Mouse (Mus musculus): ENCODE results near the gene Csnk1g1.

Csnk1g1 gene

DNA sequence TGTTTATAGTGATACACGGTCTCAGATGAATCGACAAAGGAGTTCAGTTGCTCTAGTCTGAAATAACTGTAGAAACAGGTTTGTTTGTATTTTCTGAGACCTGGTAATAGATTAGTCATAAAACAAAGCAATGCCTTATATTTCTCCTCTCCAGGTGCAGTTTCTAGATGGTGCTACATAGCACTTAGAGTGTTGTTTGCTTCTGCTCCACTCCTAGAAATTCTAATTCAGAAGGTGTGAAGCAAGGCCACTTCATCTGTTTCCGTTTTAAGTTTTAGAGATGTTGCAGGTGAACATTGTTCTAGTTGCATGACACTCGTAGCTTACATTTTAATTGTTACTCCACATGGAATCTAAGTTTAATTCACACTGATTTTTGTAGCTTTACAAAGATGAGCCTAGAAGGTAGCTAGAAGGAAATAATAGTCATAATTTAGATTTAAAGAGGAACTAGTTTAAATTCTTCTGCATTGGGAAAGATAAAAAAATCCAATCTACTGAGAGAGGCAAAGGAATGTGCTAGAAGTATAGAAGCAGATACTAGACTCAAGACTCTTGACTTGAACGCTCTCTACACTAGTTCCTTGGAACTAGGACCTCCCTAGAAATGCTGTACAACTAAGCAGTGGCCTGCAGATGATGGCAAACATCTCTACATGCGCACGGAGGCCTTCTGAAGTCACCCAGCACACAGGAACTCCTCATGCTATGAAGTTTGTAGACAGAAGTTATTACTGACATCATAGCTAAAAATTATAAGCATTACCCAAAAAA, 87.1 kb downstream of the Csnk1g1 start:
- DNase-seq (ENCODE audit: low spot score in 2 of 2): no peak

DNA sequence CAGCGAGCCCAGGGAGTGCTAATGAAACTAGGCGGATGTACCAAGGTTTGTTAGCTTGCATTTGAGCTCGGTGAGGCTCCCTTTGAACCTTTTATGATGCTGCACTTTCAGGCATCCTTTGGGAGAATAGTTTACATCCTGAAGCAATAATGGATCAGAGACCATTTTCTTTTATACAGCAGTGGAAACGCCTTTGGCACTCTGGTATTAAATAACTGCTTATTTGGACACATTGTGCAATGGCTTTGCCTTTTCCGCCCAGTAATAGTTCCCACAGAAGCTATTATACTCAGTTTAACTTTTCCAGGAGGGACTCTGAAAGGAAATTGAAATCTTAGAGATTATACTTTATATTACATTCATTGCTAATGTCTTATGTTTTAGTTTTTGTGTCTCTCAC, 90.2 kb downstream of the Csnk1g1 start:
- no peak for DNase-seq (ENCODE audit: low spot score in 2 of 2)

DNA sequence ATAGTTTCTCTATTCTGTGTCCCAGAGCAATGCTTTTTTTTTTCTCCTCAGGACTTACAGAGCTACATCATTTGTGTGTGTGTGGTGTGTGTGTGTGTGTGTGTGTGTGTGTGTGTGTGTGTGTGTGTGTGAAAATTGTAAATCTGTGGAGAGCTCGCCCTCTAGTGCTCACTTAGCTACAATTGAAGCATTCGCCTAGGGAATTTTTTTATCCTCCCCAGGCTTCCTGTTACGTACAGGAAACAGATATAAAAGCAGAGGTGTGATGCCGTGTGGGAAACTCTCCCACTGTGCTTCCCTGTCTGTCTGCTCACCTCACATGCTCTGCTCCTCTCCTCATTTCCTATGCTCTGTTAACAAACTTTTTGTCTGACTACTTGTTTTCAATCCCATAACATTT, 95.7 kb downstream of the Csnk1g1 start:
- peak in 1 of 2 experiments; percentile 27 for DNase-seq (ENCODE audit: low spot score in 2 of 2)

GRCm38 (mm10) chr9:66007603-66008202, 99.0 kb downstream of the Csnk1g1 start:
- DNase-seq (ENCODE audit: low spot score in 2 of 2): no peak

GRCm38 (mm10) chr9:66020601-66021000, 111.9 kb downstream of the Csnk1g1 start:
- no peak for DNase-seq (ENCODE audit: low spot score in 2 of 2)

- DNase-seq (ENCODE audit: low spot score in 2 of 2): no peak
These were observed 129.4 kb downstream of the Csnk1g1 start for GRCm38 (mm10) chr9:66038082-66038481.

DNA sequence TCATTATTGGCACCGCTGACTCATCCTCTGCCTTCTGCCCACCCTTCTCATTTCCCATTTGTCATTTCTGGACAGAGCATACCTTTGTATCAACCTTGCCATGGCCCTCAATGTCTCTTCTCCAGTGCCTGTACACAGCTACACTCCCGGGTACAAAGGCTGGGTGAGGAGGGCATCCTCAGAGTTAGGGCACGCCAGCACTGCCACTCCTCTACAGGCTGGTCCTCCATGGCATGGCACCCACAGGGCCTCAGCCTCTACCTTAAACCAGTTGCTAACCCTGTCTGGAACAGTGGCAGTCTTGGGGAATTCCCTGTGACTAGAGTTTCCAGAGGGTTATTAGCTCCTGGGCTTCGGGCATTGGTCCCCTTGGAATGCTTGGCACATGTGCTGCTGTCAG, 129.9 kb downstream of the Csnk1g1 start:
- DNase-seq (ENCODE audit: low spot score in 2 of 2): no peak

GRCm38 (mm10) chr9:66039290-66039689, 130.6 kb downstream of the Csnk1g1 start:
- DNase-seq (ENCODE audit: low spot score in 2 of 2): no peak

DNA sequence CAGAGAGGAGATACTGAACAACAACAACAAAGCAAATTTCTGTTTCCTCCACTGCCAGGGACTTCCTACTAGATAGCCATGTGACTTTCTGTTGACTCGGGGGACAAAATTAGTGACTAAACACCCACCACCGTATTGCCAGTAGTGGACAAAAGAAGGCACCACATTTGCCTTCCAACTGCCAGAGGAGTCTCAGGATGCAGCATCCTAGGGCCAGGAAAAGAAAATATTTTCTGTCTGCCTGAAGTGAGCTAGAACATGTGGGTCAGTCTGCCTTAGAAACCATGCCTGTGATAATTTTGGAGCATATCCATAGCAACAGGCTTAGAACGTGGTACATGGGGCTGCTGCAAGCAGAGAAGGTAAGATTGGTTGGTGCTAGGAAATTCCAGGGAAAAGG, 132.1 kb downstream of the Csnk1g1 start:
- no peak for DNase-seq (ENCODE audit: low spot score in 2 of 2)

DNA sequence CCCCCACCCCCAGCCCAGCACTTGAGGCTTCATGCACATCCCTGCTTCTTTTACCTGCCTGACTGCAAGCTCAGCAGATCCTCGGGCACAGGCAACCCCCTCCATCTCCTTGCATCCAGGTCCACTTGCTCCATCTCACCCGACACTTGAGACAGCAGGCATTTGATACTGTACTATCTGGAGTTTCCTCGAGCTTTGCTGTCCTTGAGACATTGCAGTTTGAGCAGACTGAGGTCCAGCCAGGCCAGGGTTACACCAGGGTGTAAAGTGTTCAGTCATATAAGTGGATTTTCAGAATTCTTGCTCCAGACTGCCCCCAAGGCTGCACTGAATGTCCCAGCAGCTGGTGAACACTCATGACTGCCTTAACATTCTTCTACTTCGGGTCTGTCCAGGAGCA, 133.6 kb downstream of the Csnk1g1 start:
- no peak for DNase-seq (ENCODE audit: low spot score in 2 of 2)

DNA sequence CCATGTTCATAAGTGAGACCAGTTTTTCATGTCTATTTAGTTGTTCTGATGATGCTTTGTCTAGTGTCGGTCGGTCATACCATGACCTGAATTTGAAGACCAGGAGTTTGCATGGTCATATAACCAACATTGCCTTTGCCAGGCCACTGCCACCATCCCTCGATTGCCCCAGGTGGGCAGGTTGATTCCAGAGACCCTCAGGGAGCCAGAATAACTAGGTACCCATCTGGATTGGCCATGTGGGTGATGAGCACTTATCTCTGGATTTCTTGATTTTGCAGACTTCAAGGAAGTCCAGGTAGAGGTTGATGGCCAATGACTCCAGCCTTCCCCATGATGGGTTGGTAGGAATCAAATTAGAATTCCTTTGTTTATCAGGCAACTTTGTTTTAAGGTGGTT, 134.5 kb downstream of the Csnk1g1 start:
- DNase-seq (ENCODE audit: low spot score in 2 of 2): no peak

GRCm38 (mm10) chr9:66049931-66050601, 141.3 kb downstream of the Csnk1g1 start:
- no peak for DNase-seq (ENCODE audit: low spot score in 2 of 2)

- no peak for DNase-seq (ENCODE audit: low spot score in 2 of 2)
These were observed 142.8 kb downstream of the Csnk1g1 start for GRCm38 (mm10) chr9:66051493-66051892.

- no peak for DNase-seq (ENCODE audit: low spot score in 2 of 2)
These were observed 144.0 kb downstream of the Csnk1g1 start for GRCm38 (mm10) chr9:66052731-66053130.

DNA sequence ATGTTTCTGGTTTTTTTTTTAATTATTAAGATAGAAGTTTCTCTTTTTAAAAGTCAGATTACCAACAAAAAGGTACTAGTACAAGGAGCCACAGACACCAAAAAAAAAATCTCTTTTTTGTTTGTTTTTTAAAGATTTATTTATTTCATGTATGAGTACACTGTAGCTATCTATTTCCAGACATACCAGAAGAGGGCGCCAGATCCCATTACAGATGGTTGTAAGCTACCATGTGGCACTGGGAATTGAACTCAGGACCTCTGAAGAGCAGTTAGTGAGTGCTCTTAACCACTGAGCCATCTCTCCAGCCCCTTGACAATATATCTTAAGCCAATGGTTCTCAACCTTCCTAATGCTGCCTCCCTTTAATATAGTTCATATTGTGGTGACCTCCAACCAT, 144.9 kb downstream of the Csnk1g1 start:
- DNase-seq (ENCODE audit: low spot score in 2 of 2): no peak

GRCm38 (mm10) chr9:66059583-66060307, 151.0 kb downstream of the Csnk1g1 start, which contains the start of gene Ppib:
Gene Ppib, plus strand, starts transcription at chr9:66060222.
- DNase-seq (ENCODE audit: low spot score in 2 of 2): peak; percentile 92 to 98

DNA sequence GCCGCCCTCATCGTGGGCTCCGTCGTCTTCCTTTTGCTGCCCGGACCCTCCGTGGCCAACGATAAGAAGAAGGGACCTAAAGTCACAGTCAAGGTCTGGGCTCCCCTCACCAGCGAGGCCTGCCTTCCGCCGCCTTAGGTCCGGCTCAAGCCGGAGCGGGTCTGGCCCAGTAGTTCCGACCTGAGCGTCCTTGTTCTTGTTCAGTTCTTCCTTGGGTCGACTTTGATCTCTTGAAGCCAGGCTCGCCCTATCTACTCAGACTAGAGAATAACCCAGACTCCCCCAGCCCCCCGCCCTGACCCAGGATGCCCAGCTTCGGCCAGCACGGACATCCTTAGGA, 151.6 kb downstream of the Csnk1g1 start:
- no peak for DNase-seq (ENCODE audit: low spot score in 2 of 2)

- peak in 1 of 2 experiments; percentile 25 for DNase-seq (ENCODE audit: low spot score in 2 of 2)
These were observed 152.3 kb downstream of the Csnk1g1 start for GRCm38 (mm10) chr9:66060986-66061385.

DNA sequence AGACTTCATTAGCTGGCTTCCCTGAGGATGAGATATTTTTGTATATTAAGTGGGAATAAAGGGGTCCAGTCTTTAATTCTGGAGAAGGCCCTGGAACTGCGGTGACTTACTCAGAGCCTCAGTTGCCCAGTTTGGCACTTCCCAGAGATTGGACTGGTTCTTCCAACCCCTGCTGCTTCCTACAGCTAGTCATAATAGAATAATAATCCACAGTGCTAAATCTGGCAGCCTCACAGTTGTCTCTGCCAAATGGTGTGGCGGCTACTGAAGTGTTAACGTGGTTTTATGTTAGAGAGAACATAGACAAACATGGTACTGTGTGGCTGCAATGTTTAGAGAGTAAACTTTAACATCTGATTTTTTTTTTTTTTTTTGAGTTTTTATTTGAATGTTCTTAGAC, 152.9 kb downstream of the Csnk1g1 start:
- DNase-seq (ENCODE audit: low spot score in 2 of 2): no peak

DNA sequence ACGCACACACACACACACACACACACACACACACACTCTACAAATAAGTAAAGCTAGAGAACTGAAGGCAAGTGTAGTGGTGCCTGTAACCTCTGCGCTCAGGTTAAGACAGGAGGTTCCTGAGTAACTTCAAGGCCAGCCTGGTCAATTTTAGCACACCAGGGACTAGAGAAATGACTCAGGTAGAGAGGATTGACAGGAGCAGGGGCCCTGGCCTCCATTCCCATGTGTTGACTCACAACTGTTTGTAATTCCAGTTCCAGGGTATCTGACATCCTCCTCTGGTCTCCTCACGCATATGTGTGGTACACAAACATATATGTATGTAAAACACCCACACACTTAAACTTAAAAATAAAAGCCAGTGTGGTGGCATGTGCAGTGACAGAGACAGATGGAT, 154.7 kb downstream of the Csnk1g1 start:
- DNase-seq (ENCODE audit: low spot score in 2 of 2): no peak

- DNase-seq (ENCODE audit: low spot score in 2 of 2): no peak
These were observed 155.6 kb downstream of the Csnk1g1 start for GRCm38 (mm10) chr9:66064316-66064715.

DNA sequence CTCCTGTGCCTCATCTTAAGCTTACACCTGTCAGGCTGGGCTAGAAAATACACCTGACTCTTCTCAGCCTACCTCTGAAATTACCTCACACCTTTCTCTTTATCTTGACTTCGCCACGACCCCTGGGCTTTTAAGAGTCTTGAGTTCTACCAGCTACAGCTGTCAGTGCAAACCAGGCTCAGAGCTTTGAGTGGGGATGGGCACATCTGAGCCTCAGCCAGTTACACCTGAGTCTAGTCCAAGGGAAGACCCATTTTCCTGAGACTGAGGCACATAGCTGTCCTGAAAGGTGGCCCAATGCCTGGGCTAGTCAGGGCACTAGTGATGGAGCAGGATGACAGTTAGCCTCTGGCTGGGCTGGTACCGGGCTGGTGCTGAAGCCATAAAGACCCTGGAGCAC, 158.1 kb downstream of the Csnk1g1 start:
- DNase-seq (ENCODE audit: low spot score in 2 of 2): no peak

Data from spleen, postnatal 10 days (tissue).